Mouse (Mus musculus): ENCODE data around the gene Sbp.
"Not testable (repeated sequence)": the region's sequence is repeated elsewhere in the genome, so short reads cannot be mapped to it uniquely, and the experiment has no call there.

The Sbp gene

GRCm38 (mm10) chr17:23941372-23941771, at the start of gene Sbp:
Gene Sbp, plus strand, starts transcription at chr17:23941672.
- DNase-seq: no peak

GRCm38 (mm10) chr17:23917158-23917557, 24.3 kb upstream of the Sbp start, which contains the start of gene Dcpp3:
Gene Dcpp3, plus strand, starts transcription at chr17:23917458.
- not testable (repeated sequence) for DNase-seq

GRCm38 (mm10) chr17:23924531-23925007, 16.9 kb upstream of the Sbp start:
- peak; percentile 86 for DNase-seq

GRCm38 (mm10) chr17:23925090-23925493, 16.4 kb upstream of the Sbp start:
- peak; percentile 61 for DNase-seq

- DNase-seq: no peak
These were observed 10.3 kb upstream of the Sbp start for GRCm38 (mm10) chr17:23931157-23931556.

GRCm38 (mm10) chr17:23947486-23947885, 6.0 kb downstream of the Sbp start:
- not testable (repeated sequence) for DNase-seq

- no peak for DNase-seq
These were observed 7.6 kb downstream of the Sbp start for GRCm38 (mm10) chr17:23949068-23949467.

GRCm38 (mm10) chr17:23950828-23951227, 9.4 kb downstream of the Sbp start:
- not testable (repeated sequence) for DNase-seq

- no peak for DNase-seq
These were observed 13.7 kb downstream of the Sbp start, which contains the start of gene Sbpl for GRCm38 (mm10) chr17:23955174-23955573. Gene Sbpl, minus strand, starts transcription at chr17:23955274.

- peak; percentile 66 for DNase-seq
These were observed 18.7 kb downstream of the Sbp start for GRCm38 (mm10) chr17:23960084-23960738.

- no peak for DNase-seq
These were observed 20.2 kb downstream of the Sbp start for GRCm38 (mm10) chr17:23961573-23962122.

GRCm38 (mm10) chr17:23965805-23966425, 24.4 kb downstream of the Sbp start:
- DNase-seq: no peak

- no peak for DNase-seq
These were observed 25.4 kb downstream of the Sbp start for GRCm38 (mm10) chr17:23966658-23967401.

- no peak for DNase-seq
These were observed 27.3 kb downstream of the Sbp start for GRCm38 (mm10) chr17:23968780-23969179.

- peak; percentile 76 for DNase-seq
These were observed 27.8 kb downstream of the Sbp start for GRCm38 (mm10) chr17:23969231-23969630.

- no peak for DNase-seq
These were observed 29.8 kb downstream of the Sbp start for GRCm38 (mm10) chr17:23971315-23971714.

GRCm38 (mm10) chr17:23976665-23977064, 35.2 kb downstream of the Sbp start:
- no peak for DNase-seq

- DNase-seq: no peak
These were observed 38.0 kb downstream of the Sbp start for GRCm38 (mm10) chr17:23979471-23979870.

GRCm38 (mm10) chr17:23980297-23980909, 38.9 kb downstream of the Sbp start, which contains the start of gene Prss30:
Gene Prss30, minus strand, starts transcription at chr17:23980566.
- DNase-seq: no peak

GRCm38 (mm10) chr17:23982912-23983311, 41.4 kb downstream of the Sbp start:
- DNase-seq: no peak

- no peak for DNase-seq
These were observed 43.5 kb downstream of the Sbp start for GRCm38 (mm10) chr17:23984989-23985388.

GRCm38 (mm10) chr17:23989802-23990201, 48.3 kb downstream of the Sbp start:
- DNase-seq: no peak
